Mouse (Mus musculus): Measurements from ENCODE around the gene Fbxw7.
"Not testable (repeated sequence)": the region's sequence is repeated elsewhere in the genome, so short reads cannot be mapped to it uniquely, and the experiment has no call there.

Fbxw7 gene

GRCm38 (mm10) chr3:84826938-84827337 is 11.9 kb downstream of the Fbxw7 start:
- in situ Hi-C loops (cut with MboI, MseI): no loop called here

GRCm38 (mm10) chr3:84827617-84828016 is 12.5 kb downstream of the Fbxw7 start:
- in situ Hi-C loops (cut with MboI, MseI): no loop called here

- in situ Hi-C loops (cut with MboI, MseI): no loop called here
Measured at GRCm38 (mm10) chr3:84829366-84829765, 14.3 kb downstream of the Fbxw7 start.

- in situ Hi-C loops (cut with MboI, MseI): no loop called here
Measured at GRCm38 (mm10) chr3:84836029-84836428, 21.0 kb downstream of the Fbxw7 start.

GRCm38 (mm10) chr3:84837984-84838383 is 22.9 kb downstream of the Fbxw7 start:
- in situ Hi-C loops (cut with MboI, MseI): no loop called here

GRCm38 (mm10) chr3:84839499-84839898 is 24.4 kb downstream of the Fbxw7 start:
- in situ Hi-C loops (cut with MboI, MseI): no loop called here

GRCm38 (mm10) chr3:84841271-84841670 is 26.2 kb downstream of the Fbxw7 start:
- in situ Hi-C loops (cut with MboI, MseI): no loop called here

GRCm38 (mm10) chr3:84842793-84843192 is 27.7 kb downstream of the Fbxw7 start:
- in situ Hi-C loops (cut with MboI, MseI): no loop called here

GRCm38 (mm10) chr3:84843594-84843993 is 28.5 kb downstream of the Fbxw7 start:
- in situ Hi-C loops (cut with MboI, MseI): no loop called here

- in situ Hi-C loops (cut with MboI, MseI): no loop called here
Measured at GRCm38 (mm10) chr3:84848798-84849197, 33.7 kb downstream of the Fbxw7 start.

GRCm38 (mm10) chr3:84850418-84850817 is 35.4 kb downstream of the Fbxw7 start:
- in situ Hi-C loops (cut with MboI, MseI): no loop called here

- in situ Hi-C loops (cut with MboI, MseI): no loop called here
Measured at GRCm38 (mm10) chr3:84851801-84852200, 36.7 kb downstream of the Fbxw7 start.

- in situ Hi-C loops (cut with MboI, MseI): no loop called here
Measured at GRCm38 (mm10) chr3:84852877-84853276, 37.8 kb downstream of the Fbxw7 start.

GRCm38 (mm10) chr3:84854440-84854839 is 39.4 kb downstream of the Fbxw7 start:
- in situ Hi-C loops (cut with MboI, MseI): no loop called here

- in situ Hi-C loops (cut with MboI, MseI): no loop called here
Measured at GRCm38 (mm10) chr3:84860669-84861068, 45.6 kb downstream of the Fbxw7 start.

GRCm38 (mm10) chr3:84861817-84862216 is 46.7 kb downstream of the Fbxw7 start:
- in situ Hi-C loops (cut with MboI, MseI): not testable (repeated sequence)

- in situ Hi-C loops (cut with MboI, MseI): no loop called here
Measured at GRCm38 (mm10) chr3:84865684-84866083, 50.6 kb downstream of the Fbxw7 start.

- in situ Hi-C loops (cut with MboI, MseI): no loop called here
Measured at GRCm38 (mm10) chr3:84866866-84867265, 51.8 kb downstream of the Fbxw7 start.

GRCm38 (mm10) chr3:84867434-84867975 is 52.4 kb downstream of the Fbxw7 start:
- in situ Hi-C loops (cut with MboI, MseI): no loop called here

GRCm38 (mm10) chr3:84867991-84868390 is 52.9 kb downstream of the Fbxw7 start:
- in situ Hi-C loops (cut with MboI, MseI): no loop called here

- in situ Hi-C loops (cut with MboI, MseI): no loop called here
Measured at GRCm38 (mm10) chr3:84870126-84870525, 55.1 kb downstream of the Fbxw7 start.

- in situ Hi-C loops (cut with MboI, MseI): no loop called here
Measured at GRCm38 (mm10) chr3:84875306-84875705, 60.2 kb downstream of the Fbxw7 start.

GRCm38 (mm10) chr3:84876211-84876610 is 61.1 kb downstream of the Fbxw7 start:
- in situ Hi-C loops (cut with MboI, MseI): no loop called here

- in situ Hi-C loops (cut with MboI, MseI): no loop called here
Measured at GRCm38 (mm10) chr3:84883817-84884483, 68.9 kb downstream of the Fbxw7 start.
